Mouse (Mus musculus): ENCODE measurements at regions not wholly inside any gene's neighbourhood (a gene's known extent, or its start where the extent isn't known, plus 50 kb on each side); places are given as distances from the start of the nearest gene placed in this dataset.

GRCm38 (mm10) chr2:51047520-51047919, 101.4 kb downstream of the Rnd3 start:
- Histone ChIP-seq H3K9ac (ENCODE audit: low read depth, low read length) (no peak overlapping the region), H3K27me3 (replicated peaks; ENCODE audit: control insufficient read depth, insufficient read depth, low read length) (no peaks in the 10 kb centered on the region), H3K4me3 (ENCODE audit: low read depth, low read length) (no peak overlapping the region), H3K9me3 (ENCODE audit: control insufficient read depth) (no peaks in the 10 kb centered on the region), H3K4me1 (replicated peaks; ENCODE audit: control insufficient read depth, insufficient read depth, low read length) (peaks cover 2% of the 10 kb centered on the region; the same call in 1 of the 2 replicates), H3K27ac (ENCODE audit: low read depth, low read length) (no peak overlapping the region), H3K36me3 (ENCODE audit: control insufficient read depth, insufficient read depth) (no peaks in the 10 kb centered on the region), H3K4me2 (replicated peaks; ENCODE audit: low read depth) (no peak overlapping the region)
- TF ChIP-seq CTCF (IDR thresholded peaks at IDR 0.05; ENCODE audit: low read depth): no peak
- ATAC-seq: no peak
- 91% methylated on average over 5 of the region's 5 CpGs for WGBS

- WGBS: 96% methylated on average over 2 of the region's 2 CpGs
- Histone ChIP-seq H3K9ac (ENCODE audit: low read depth, low read length) (no peak overlapping the region), H3K27me3 (replicated peaks; ENCODE audit: control insufficient read depth, insufficient read depth, low read length) (no peaks in the 10 kb centered on the region), H3K9me3 (ENCODE audit: control insufficient read depth) (no peaks in the 10 kb centered on the region), H3K4me1 (replicated peaks; ENCODE audit: control insufficient read depth, insufficient read depth, low read length) (peaks cover 2% of the 10 kb centered on the region; the same call in 1 of the 2 replicates), H3K27ac (ENCODE audit: low read depth, low read length) (no peak overlapping the region), H3K4me2 (replicated peaks; ENCODE audit: low read depth) (no peak overlapping the region), H3K4me3 (ENCODE audit: low read depth, low read length) (no peak overlapping the region), H3K36me3 (ENCODE audit: control insufficient read depth, insufficient read depth) (no peaks in the 10 kb centered on the region)
- ATAC-seq: no peak
- no peak for TF ChIP-seq CTCF (IDR thresholded peaks at IDR 0.05; ENCODE audit: low read depth)
These were observed 103.3 kb downstream of the Rnd3 start for GRCm38 (mm10) chr2:51045626-51046025.

GRCm38 (mm10) chr2:51041101-51041500, 107.8 kb downstream of the Rnd3 start:
- H3K4me3 ChIP-seq (ENCODE audit: low read depth, low read length): no peak overlapping the region
- ATAC-seq: no peak
- 62% methylated on average over 7 of the region's 7 CpGs for WGBS
- H3K4me2 ChIP-seq (replicated peaks; ENCODE audit: low read depth): no peak overlapping the region
- no peaks in the 10 kb centered on the region for H3K36me3 ChIP-seq (ENCODE audit: control insufficient read depth, insufficient read depth)
- H3K9me3 ChIP-seq (ENCODE audit: control insufficient read depth): no peaks in the 10 kb centered on the region
- H3K9ac ChIP-seq (ENCODE audit: low read depth, low read length): no peak overlapping the region
- no peak overlapping the region for H3K27ac ChIP-seq (ENCODE audit: low read depth, low read length)
- TF ChIP-seq CTCF (IDR thresholded peaks at IDR 0.05; ENCODE audit: low read depth): no peak
- H3K4me1 ChIP-seq (replicated peaks; ENCODE audit: control insufficient read depth, insufficient read depth, low read length): no peaks in the 10 kb centered on the region
- no peaks in the 10 kb centered on the region for H3K27me3 ChIP-seq (replicated peaks; ENCODE audit: control insufficient read depth, insufficient read depth, low read length)

GRCm38 (mm10) chr2:51038685-51039084, 110.2 kb downstream of the Rnd3 start:
- Histone ChIP-seq H3K4me1 (replicated peaks; ENCODE audit: control insufficient read depth, insufficient read depth, low read length) (no peaks in the 10 kb centered on the region), H3K4me2 (replicated peaks; ENCODE audit: low read depth) (peak overlapping the region; percentile 41; the same call in 1 of the 2 replicates), H3K27ac (ENCODE audit: low read depth, low read length) (no peak overlapping the region), H3K27me3 (replicated peaks; ENCODE audit: control insufficient read depth, insufficient read depth, low read length) (no peaks in the 10 kb centered on the region), H3K4me3 (ENCODE audit: low read depth, low read length) (no peak overlapping the region), H3K9me3 (ENCODE audit: control insufficient read depth) (no peaks in the 10 kb centered on the region), H3K36me3 (ENCODE audit: control insufficient read depth, insufficient read depth) (no peaks in the 10 kb centered on the region), H3K9ac (ENCODE audit: low read depth, low read length) (no peak overlapping the region)
- no peak for TF ChIP-seq CTCF (IDR thresholded peaks at IDR 0.05; ENCODE audit: low read depth)
- ATAC-seq: no peak
- 61% methylated on average over 6 of the region's 6 CpGs for WGBS

- no peak overlapping the region for H3K4me2 ChIP-seq (replicated peaks; ENCODE audit: low read depth)
- H3K4me1 ChIP-seq (replicated peaks; ENCODE audit: control insufficient read depth, insufficient read depth, low read length): no peaks in the 10 kb centered on the region
- ATAC-seq: no peak
- H3K9ac ChIP-seq (ENCODE audit: low read depth, low read length): no peak overlapping the region
- H3K9me3 ChIP-seq (ENCODE audit: control insufficient read depth): no peaks in the 10 kb centered on the region
- H3K4me3 ChIP-seq (ENCODE audit: low read depth, low read length): no peak overlapping the region
- no peak overlapping the region for H3K27ac ChIP-seq (ENCODE audit: low read depth, low read length)
- H3K36me3 ChIP-seq (ENCODE audit: control insufficient read depth, insufficient read depth): no peaks in the 10 kb centered on the region
- 84% methylated on average over 5 of the region's 5 CpGs for WGBS
- TF ChIP-seq CTCF (IDR thresholded peaks at IDR 0.05; ENCODE audit: low read depth): no peak
- no peaks in the 10 kb centered on the region for H3K27me3 ChIP-seq (replicated peaks; ENCODE audit: control insufficient read depth, insufficient read depth, low read length)
These were observed 111.9 kb downstream of the Rnd3 start for GRCm38 (mm10) chr2:51036995-51037394.

- Histone ChIP-seq H3K4me1 (replicated peaks; ENCODE audit: control insufficient read depth, insufficient read depth, low read length) (no peaks in the 10 kb centered on the region), H3K36me3 (ENCODE audit: control insufficient read depth, insufficient read depth) (no peaks in the 10 kb centered on the region), H3K9me3 (ENCODE audit: control insufficient read depth) (no peaks in the 10 kb centered on the region), H3K9ac (ENCODE audit: low read depth, low read length) (no peak overlapping the region), H3K4me3 (ENCODE audit: low read depth, low read length) (no peak overlapping the region), H3K27me3 (replicated peaks; ENCODE audit: control insufficient read depth, insufficient read depth, low read length) (no peaks in the 10 kb centered on the region), H3K27ac (ENCODE audit: low read depth, low read length) (no peak overlapping the region), H3K4me2 (replicated peaks; ENCODE audit: low read depth) (no peak overlapping the region)
- WGBS: 84% methylated on average over 8 of the region's 8 CpGs
- no peak for ATAC-seq
- TF ChIP-seq CTCF (IDR thresholded peaks at IDR 0.05; ENCODE audit: low read depth): no peak
These were observed 112.6 kb downstream of the Rnd3 start for GRCm38 (mm10) chr2:51036190-51036755.

- H3K4me3 ChIP-seq (ENCODE audit: low read depth, low read length): no peak overlapping the region
- ATAC-seq: no peak
- no peak overlapping the region for H3K4me2 ChIP-seq (replicated peaks; ENCODE audit: low read depth)
- H3K4me1 ChIP-seq (replicated peaks; ENCODE audit: control insufficient read depth, insufficient read depth, low read length): no peaks in the 10 kb centered on the region
- no peaks in the 10 kb centered on the region for H3K36me3 ChIP-seq (ENCODE audit: control insufficient read depth, insufficient read depth)
- no peak for TF ChIP-seq CTCF (IDR thresholded peaks at IDR 0.05; ENCODE audit: low read depth)
- H3K9me3 ChIP-seq (ENCODE audit: control insufficient read depth): no peaks in the 10 kb centered on the region
- H3K9ac ChIP-seq (ENCODE audit: low read depth, low read length): no peak overlapping the region
- WGBS: 92% methylated on average over 7 of the region's 7 CpGs
- no peak overlapping the region for H3K27ac ChIP-seq (ENCODE audit: low read depth, low read length)
- H3K27me3 ChIP-seq (replicated peaks; ENCODE audit: control insufficient read depth, insufficient read depth, low read length): no peaks in the 10 kb centered on the region
These were observed 115.0 kb downstream of the Rnd3 start for GRCm38 (mm10) chr2:51033881-51034280.
